Mouse (Mus musculus) embryonic facial prominence, embryonic 10.5 days (tissue): ENCODE data around the gene Hist1h3c. TPM values are rescaled to one million over a fixed set of nuclear protein-coding genes. Genes with fewer than 3 reads are reported as not detected.
A peak's percentile ranks its signal among the peaks of the same experiment; 100 is the strongest.
"Not testable (repeated sequence)": the region's sequence is repeated elsewhere in the genome, so short reads cannot be mapped to it uniquely, and the experiment has no call there.

ENCODE experiments used
- DNase-seq: peaks from one replicate; pipeline ENCODE4 v3.0.0-alpha.2; 2017; ENCODE audit warnings: low spot score
- H3K27ac ChIP-seq: fragments of 300-500 bp; sonication (generic); replicated peaks from 2 replicates; pipeline ENCODE4 v1.5.1; 2016; ENCODE audit warnings: mild to moderate bottlenecking
- H3K27me3 ChIP-seq: fragments of 300-500 bp; sonication (generic); replicated peaks from 2 replicates; pipeline ENCODE4 v1.6.1; 2016; ENCODE audit warnings: low read depth, mild to moderate bottlenecking; ENCODE audit not compliant: poor library complexity, severe bottlenecking
- H3K36me3 ChIP-seq: fragments of 300-500 bp; sonication (generic); replicated peaks from 2 replicates; pipeline ENCODE4 v1.6.1; 2016; ENCODE audit warnings: mild to moderate bottlenecking, moderate library complexity
- H3K4me1 ChIP-seq: fragments of 300-500 bp; sonication (generic); 2 replicates; pipeline ENCODE4 v1.6.1; 2016
- H3K4me3 ChIP-seq: fragments of 300-500 bp; sonication (generic); 2 replicates; pipeline ENCODE4 v1.5.1; 2016; ENCODE audit warnings: mild to moderate bottlenecking, moderate library complexity
- H3K9me3 ChIP-seq: fragments of 300-500 bp; sonication (generic); 2 replicates; pipeline ENCODE4 v1.6.1; 2016; ENCODE audit warnings: mild to moderate bottlenecking
- WGBS: fragments of 180-500 bp; shearing (Covaris S2); methylation state at CpG from one replicate; pipeline ENCODE4 v1.1.7; 2016; 5-methylcytosine and 5-hydroxymethylcytosine counted together
- polyA plus RNA-seq: library from polyadenylated mRNA; unstranded; fragments of >200 nt; fragmentation: Nextera tagmentation; extraction: Ambion mirVana; gene quantifications from 2 replicates; pipeline ENCODE4 v1.2.1, GENCODE M21; 2016

The Hist1h3c gene
- polyA plus RNA-seq, 1 experiment from 2014 or later: 10.0 TPM

DNA sequence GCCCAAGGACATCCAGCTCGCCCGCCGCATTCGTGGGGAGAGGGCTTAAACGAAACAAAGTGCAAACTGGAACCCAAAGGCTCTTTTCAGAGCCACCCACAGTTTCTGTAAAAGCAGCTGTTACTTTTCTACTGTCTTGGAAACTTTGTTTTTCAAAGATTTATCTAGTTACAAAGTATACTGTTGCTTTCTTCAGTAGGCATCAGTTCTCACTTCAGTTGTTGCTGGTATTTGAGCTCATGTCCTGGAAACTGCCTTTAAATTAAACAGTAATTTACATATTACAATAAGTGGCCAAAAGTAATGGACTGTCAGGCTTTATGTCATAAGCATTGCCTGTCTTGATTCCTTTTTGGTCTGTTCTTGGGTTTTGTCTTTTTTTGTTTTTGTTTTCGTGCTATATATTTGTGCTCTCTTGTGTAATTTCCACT, 7.4 kb upstream of the Hist1h3c start:
- peak overlapping the region; percentile 91 for H3K27ac ChIP-seq
- peaks cover 21% of the 10 kb centered on the region for H3K4me1 ChIP-seq
- H3K4me3 ChIP-seq: peak overlapping the region; percentile 61
- no peaks in the 10 kb centered on the region for H3K9me3 ChIP-seq
- 3% methylated on average over 6 of the region's 6 CpGs for WGBS
- DNase-seq: no peak
- no peaks in the 10 kb centered on the region for H3K36me3 ChIP-seq
- no peaks in the 10 kb centered on the region for H3K27me3 ChIP-seq

DNA sequence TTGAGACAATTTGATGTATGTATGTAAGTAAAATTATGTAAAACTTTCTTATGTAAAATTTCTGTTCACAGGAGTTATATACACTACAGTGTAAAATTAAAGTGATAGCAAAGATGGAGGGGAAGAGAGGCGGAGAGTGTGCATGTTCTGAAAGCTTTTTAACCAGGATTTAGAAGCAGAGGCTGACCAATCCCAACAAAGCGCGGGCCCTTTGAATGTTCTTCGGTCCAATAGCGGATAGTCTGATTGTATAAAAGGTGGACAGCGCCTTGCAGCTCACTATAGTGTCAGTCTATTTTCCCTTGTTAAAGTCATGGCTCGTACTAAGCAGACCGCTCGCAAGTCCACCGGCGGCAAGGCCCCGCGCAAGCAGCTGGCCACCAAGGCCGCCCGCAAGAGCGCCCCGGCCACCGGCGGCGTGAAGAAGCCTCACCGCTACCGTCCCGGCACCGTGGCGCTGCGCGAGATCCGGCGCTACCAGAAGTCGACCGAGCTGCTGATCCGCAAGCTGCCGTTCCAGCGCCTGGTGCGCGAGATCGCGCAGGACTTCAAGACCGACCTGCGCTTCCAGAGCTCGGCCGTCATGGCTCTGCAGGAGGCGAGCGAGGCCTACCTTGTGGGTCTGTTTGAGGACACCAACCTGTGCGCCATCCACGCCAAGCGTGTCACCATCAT, 6.8 kb upstream of the Hist1h3c start, which contains the start of gene Hist1h3b:
Gene Hist1h3b (plus strand): TSS at position 201 of the 675 bp plus-strand sequence.
- not testable (repeated sequence) for H3K36me3 ChIP-seq, H3K27me3 ChIP-seq, H3K9me3 ChIP-seq
- H3K4me3 ChIP-seq: peak within 1 kb of the TSS; percentile 61
- WGBS: under 1% methylated on average over 19 of the region's 47 CpGs
- DNase-seq: peak; percentile 90
- H3K27ac ChIP-seq: peak within 1 kb of the TSS; percentile 98
- peaks cover 21% of the 10 kb centered on the region for H3K4me1 ChIP-seq

DNA sequence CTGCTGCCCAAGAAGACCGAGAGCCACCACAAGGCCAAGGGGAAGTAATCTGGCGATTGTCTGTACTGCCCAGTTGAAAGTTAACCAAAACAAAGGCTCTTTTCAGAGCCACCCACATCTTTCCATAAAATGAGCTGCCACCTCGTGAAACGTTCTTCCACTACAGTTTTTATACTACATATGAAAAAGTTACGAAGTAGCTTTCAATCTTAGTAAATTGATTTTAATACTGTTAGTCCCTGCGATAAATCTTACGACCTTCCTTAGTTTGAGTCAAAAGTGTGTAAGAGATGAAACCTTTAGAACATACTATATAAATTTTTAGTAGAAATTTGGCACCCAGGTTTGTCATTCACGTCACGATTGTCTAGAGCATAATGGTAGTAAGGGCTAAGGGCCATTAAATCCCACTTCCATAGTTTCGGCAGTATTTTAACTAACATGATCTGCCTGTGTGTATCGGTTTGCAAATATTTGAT, 6.1 kb upstream of the Hist1h3c start:
- peaks cover 21% of the 10 kb centered on the region for H3K4me1 ChIP-seq
- peak overlapping the region; percentile 98 for H3K27ac ChIP-seq
- no peaks in the 10 kb centered on the region for H3K9me3 ChIP-seq
- no peaks in the 10 kb centered on the region for H3K27me3 ChIP-seq
- no peaks in the 10 kb centered on the region for H3K36me3 ChIP-seq
- DNase-seq: no peak
- H3K4me3 ChIP-seq: peak overlapping the region; percentile 58
- WGBS: 1% methylated on average over 11 of the region's 11 CpGs

GRCm38 (mm10) chr13:23750839-23751477, 5.6 kb upstream of the Hist1h3c start, which contains the start of gene Hist1h2ab:
Gene Hist1h2ab, plus strand, starts transcription at chr13:23751126.
- not testable (repeated sequence) for H3K9me3 ChIP-seq, H3K27me3 ChIP-seq, H3K36me3 ChIP-seq
- peak; percentile 83 for DNase-seq
- Histone ChIP-seq H3K27ac (peak within 1 kb of the TSS; percentile 98), H3K4me1 (peaks cover 21% of the 10 kb centered on the region), H3K4me3 (peak within 1 kb of the TSS; percentile 58)
- WGBS: 1% methylated on average over 35 of the region's 47 CpGs

- no peak for DNase-seq
- no peaks in the 10 kb centered on the region for H3K36me3 ChIP-seq
- 92% methylated on average over 5 of the region's 5 CpGs for WGBS
- peak overlapping the region; percentile 98 for H3K27ac ChIP-seq
- H3K4me1 ChIP-seq: peaks cover 21% of the 10 kb centered on the region
- no peaks in the 10 kb centered on the region for H3K27me3 ChIP-seq
- no peaks in the 10 kb centered on the region for H3K9me3 ChIP-seq
- no peak overlapping the region for H3K4me3 ChIP-seq
Measured at GRCm38 (mm10) chr13:23749563-23750121, 4.2 kb upstream of the Hist1h3c start.

DNA sequence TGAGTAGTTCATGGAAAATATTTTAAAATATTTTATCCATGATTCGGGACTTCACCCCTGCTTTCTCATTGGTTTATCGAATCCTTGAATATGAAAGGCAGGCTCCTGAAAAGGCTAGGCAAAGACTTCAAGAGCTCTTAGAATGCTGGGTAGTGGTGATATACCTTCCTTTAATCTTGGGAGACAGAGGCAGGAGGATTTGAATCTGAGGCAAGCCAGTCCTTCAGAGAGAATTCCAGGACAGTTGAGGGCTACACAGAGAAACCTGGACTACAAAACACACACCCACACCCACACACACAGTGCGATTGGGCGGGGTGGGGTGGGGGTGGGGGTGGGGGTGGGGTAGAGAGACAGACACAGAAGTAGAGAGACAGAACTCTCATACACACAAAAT, 2.5 kb upstream of the Hist1h3c start:
- peak; percentile 54 for DNase-seq
- H3K9me3 ChIP-seq: no peaks in the 10 kb centered on the region
- peak overlapping the region; percentile 98 for H3K27ac ChIP-seq
- peaks cover 23% of the 10 kb centered on the region for H3K4me1 ChIP-seq
- WGBS: 11% methylated on average over 4 of the region's 4 CpGs
- H3K36me3 ChIP-seq: no peaks in the 10 kb centered on the region
- no peaks in the 10 kb centered on the region for H3K27me3 ChIP-seq
- peak overlapping the region; percentile 62 for H3K4me3 ChIP-seq

GRCm38 (mm10) chr13:23747081-23747891, 1.9 kb upstream of the Hist1h3c start:
- H3K36me3 ChIP-seq: no peaks in the 10 kb centered on the region
- WGBS: 4% methylated on average over 13 of the region's 13 CpGs
- H3K27me3 ChIP-seq: no peaks in the 10 kb centered on the region
- H3K4me3 ChIP-seq: peak overlapping the region; percentile 62
- peak; percentile 35 for DNase-seq
- peaks cover 23% of the 10 kb centered on the region for H3K4me1 ChIP-seq
- no peaks in the 10 kb centered on the region for H3K9me3 ChIP-seq
- peak overlapping the region; percentile 98 for H3K27ac ChIP-seq

DNA sequence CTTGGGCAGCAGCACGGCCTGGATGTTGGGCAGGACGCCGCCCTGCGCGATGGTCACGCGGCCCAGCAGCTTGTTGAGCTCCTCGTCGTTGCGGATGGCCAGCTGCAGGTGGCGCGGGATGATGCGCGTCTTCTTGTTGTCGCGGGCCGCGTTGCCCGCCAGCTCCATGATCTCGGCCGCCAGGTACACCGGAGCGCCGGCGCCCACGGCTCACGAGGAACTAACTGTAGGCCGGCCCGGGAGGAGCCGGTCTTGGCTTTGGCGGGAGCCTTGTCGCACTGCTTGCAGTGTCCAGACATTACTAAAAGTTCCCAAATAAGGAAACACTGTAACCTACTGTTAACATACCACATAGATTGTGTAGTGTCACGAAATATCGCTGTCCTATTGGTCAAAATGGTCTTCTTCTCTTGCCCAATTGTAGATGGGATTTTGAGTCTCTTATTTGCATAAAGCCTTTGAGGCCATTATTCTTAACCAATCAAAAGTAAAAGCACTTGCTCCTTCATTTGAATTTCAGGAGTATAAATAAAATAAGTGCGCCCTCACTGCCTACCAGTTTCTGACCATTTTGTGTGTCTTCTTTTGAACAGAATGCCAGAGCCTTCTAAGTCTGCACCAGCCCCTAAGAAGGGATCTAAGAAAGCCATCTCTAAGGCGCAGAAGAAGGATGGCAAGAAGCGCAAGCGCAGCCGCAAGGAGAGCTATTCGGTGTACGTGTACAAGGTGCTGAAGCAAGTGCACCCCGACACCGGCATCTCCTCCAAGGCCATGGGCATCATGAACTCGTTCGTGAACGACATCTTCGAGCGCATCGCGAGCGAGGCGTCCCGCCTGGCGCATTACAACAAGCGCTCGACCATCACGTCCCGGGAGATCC, 1.0 kb upstream of the Hist1h3c start, which contains the start of gene Hist1h2bb:
Gene Hist1h2bb (plus strand): TSS at position 534 of the 880 bp plus-strand sequence.
- not testable (repeated sequence) for H3K9me3 ChIP-seq, H3K27me3 ChIP-seq, H3K36me3 ChIP-seq
- under 1% methylated on average over 53 of the region's 58 CpGs for WGBS
- peak within 1 kb of the TSS; percentile 62 for H3K4me3 ChIP-seq
- peak within 1 kb of the TSS; percentile 98 for H3K27ac ChIP-seq
- DNase-seq: peak; percentile 83
- H3K4me1 ChIP-seq: peaks cover 23% of the 10 kb centered on the region

DNA sequence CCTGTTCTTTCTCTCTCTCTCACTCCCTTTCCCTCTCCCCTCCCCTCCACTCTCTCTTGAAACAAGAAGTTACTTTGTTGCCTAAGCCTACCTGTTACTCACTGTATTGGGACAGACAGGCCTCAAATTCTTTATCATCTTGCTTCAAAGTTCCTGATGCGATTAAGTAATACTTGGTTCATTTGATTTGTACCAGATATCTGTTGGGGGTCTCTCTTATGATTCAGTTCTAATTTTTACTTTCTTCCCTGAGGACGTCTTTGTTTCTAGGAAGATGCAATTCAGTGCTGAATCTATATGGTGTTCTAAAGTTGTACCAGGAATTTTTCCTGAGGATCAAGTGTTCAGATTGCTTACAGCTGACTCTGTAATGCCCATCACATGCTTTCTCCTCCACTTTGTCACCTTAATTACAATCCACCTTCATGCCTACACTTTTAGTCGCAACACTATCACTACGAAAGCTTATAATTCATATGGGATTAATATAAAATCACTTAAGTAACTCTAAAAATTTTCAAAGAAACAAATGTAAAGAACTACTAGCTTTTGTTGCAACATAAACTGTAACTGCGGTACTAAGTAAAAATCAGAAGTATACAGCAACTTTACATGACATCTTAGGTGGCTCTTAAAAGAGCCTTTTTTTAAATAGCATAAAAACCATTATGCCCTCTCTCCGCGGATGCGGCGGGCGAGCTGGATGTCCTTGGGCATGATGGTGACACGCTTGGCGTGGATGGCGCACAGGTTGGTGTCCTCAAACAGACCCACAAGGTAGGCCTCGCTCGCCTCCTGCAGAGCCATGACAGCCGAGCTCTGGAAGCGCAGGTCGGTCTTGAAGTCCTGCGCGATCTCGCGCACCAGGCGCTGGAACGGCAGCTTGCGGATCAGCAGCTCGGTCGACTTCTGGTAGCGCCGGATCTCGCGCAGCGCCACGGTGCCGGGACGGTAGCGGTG, 701 bp downstream of the Hist1h3c start:
- WGBS: 2% methylated on average over 22 of the region's 36 CpGs
- DNase-seq: no peak
- peak overlapping the region; percentile 98 for H3K27ac ChIP-seq

GRCm38 (mm10) chr13:23743963-23744362, 1.4 kb downstream of the Hist1h3c start:
- Histone ChIP-seq H3K27ac (peak overlapping the region; percentile 98), H3K27me3 (no peaks in the 10 kb centered on the region), H3K9me3 (no peaks in the 10 kb centered on the region), H3K4me3 (peak overlapping the region; percentile 62), H3K36me3 (no peaks in the 10 kb centered on the region), H3K4me1 (peaks cover 37% of the 10 kb centered on the region)
- no peak for DNase-seq
- WGBS: 48% methylated on average over 4 of the region's 4 CpGs

More for the DNA sequence above, 701 bp downstream of the Hist1h3c start:
- Histone ChIP-seq H3K4me3 (peak overlapping the region; percentile 62), H3K9me3 (no peaks in the 10 kb centered on the region), H3K27me3 (no peaks in the 10 kb centered on the region), H3K36me3 (no peaks in the 10 kb centered on the region), H3K4me1 (peaks cover 32% of the 10 kb centered on the region)
